Mouse (Mus musculus) thymus, postnatal 14 days (tissue): Measurements from ENCODE around the gene Prss46.

Experiments
- DNase-seq: peaks from one replicate; pipeline ENCODE4 v3.0.0; 2021

Gene Prss46

DNA sequence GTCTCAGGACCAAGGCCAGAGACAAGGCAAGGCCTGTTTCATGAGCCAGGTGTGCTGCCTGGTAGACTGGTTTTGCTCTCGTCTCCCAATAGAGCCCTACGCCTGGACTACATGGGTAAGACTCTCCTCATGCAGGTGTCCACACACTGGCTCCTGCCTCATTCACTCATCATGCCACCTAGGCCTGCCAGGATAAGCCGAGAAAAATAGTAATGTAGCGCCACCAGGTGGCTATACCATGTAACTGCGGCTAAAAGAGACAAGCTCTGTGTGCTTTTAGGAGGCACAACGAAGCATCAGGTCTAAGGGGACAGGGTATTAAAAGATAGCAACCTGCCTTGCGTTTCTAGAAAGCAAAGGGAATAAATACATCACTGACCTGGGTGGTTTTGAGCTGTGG lies 26.7 kb downstream of the Prss46 start:
- peak; percentile 62 for DNase-seq

- peak; percentile 54 for DNase-seq
Observed at GRCm38 (mm10) chr9:110873681-110874659, 29.7 kb downstream of the Prss46 start.

DNA sequence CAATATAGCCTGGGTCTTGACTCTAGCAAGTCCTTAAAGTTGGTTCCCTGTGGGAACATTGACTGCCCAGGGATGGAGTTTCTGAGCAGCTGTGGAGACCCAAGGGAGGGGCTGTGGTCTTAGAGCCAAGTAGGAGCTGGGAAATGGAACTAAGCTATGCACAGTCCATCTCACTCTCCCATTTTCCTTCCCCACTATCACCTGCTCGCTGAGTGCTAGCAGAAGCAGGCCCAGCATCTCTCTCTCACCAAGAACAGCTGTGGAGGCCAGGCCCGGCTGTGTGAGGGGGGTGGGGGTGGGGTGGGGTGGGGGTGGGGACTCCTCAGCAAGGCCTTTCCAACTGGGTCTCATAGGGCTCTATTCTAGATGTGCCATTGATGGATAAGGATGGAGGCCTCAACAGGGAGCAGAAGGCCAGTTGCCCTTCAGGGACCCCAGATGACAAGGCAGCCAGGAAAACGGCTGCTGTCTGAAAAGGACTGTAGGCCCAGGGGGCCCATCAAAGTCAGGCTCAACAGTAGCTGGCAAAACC lies 30.4 kb downstream of the Prss46 start:
- no peak for DNase-seq

DNA sequence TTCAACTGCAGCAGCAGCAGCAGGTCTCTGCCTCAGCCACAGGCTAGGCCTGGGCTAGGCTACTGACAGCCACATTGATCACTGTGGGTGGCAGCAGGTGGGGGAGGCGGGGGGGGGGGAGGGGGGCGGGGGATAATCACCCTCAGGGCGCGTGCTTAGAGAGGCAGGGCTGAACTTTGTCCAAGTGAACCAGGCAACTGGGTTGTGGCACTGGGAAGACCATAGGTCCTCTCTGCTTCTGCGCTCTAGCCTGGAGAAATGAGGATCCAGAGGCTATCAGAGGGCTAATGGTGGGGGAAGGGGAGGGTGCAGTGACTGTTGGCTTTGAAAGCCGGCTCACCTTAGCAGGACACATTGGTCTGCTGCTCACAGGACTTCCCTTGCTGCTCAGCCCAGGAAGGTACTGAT lies 31.0 kb downstream of the Prss46 start:
- DNase-seq: no peak

GRCm38 (mm10) chr9:110877353-110877752 lies 33.0 kb downstream of the Prss46 start:
- DNase-seq: no peak

GRCm38 (mm10) chr9:110877888-110878287 lies 33.6 kb downstream of the Prss46 start:
- DNase-seq: no peak

DNA sequence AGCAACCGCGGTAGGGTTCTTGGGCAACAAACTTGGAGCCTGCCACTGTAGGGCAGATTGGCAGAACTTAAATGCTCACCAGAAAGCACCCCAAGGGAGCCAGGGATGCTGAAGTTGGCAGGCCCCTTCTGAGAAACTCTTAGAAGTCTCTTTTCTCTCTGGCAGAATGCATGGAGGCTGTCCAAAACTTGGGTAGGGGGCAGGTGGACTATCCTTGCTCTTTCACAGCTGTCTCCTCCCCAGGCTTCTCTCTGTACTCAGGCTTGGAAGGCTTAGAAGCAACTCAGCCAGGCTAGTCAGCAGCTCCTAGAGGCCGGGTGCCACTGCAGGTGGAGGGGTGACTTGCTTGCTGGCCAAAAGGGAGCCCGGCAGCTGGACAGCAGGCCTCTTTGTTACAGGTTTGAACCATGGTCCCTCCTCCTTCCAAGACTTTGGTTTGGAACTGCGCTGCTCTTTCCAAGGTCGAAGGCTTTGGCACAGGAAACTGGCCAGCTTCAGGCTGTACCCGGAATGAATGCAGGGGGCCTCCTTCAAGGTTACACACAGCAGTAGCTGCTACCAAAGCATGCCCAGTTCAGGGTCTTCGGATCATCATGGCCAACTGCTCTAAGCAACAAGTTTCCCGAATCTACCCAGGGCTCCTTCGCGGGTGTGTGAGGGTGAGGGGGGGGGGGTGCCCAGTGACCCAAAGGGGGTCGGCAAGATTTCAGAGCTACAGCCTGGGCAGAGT lies 35.0 kb downstream of the Prss46 start, which contains the start of gene Als2cl:
TSS of gene Als2cl (plus strand) at position 680 of the 730 bp plus-strand sequence.
- DNase-seq: no peak

DNA sequence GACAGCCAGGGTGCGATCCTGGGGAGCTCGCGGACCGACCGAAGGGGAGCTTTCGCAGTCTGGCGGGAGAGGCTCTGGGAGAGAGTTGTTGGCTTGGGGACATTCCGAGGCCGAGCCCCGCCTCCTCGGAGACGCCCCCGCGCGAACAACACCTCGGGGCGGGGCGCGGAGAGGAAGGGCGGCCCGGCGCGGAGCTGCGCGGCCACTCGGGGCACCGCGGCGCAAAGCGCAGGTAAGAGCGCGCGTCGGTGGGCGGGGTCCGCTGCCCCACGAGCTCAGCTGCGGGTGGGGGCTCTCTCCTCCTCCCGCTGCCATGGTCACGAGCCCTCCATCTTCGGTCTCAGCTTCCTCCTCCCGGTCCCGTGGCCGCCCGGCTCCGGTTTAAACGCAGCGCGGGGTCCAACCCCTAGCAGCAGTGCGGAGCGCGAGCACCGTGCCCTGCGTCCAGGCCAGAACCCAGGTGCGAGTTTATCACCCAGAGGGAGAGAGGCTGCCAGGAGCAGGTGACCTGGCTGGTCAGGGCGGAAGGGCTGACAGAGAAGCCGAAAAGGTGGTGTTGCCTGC lies 35.8 kb downstream of the Prss46 start, which contains the start of gene Tmie:
TSS of gene Tmie (minus strand) at position 116 of the 564 bp plus-strand sequence.
- DNase-seq: peak; percentile 78

GRCm38 (mm10) chr9:110880772-110881171 lies 36.5 kb downstream of the Prss46 start:
- DNase-seq: no peak

GRCm38 (mm10) chr9:110881953-110882352 lies 37.6 kb downstream of the Prss46 start:
- no peak for DNase-seq

DNA sequence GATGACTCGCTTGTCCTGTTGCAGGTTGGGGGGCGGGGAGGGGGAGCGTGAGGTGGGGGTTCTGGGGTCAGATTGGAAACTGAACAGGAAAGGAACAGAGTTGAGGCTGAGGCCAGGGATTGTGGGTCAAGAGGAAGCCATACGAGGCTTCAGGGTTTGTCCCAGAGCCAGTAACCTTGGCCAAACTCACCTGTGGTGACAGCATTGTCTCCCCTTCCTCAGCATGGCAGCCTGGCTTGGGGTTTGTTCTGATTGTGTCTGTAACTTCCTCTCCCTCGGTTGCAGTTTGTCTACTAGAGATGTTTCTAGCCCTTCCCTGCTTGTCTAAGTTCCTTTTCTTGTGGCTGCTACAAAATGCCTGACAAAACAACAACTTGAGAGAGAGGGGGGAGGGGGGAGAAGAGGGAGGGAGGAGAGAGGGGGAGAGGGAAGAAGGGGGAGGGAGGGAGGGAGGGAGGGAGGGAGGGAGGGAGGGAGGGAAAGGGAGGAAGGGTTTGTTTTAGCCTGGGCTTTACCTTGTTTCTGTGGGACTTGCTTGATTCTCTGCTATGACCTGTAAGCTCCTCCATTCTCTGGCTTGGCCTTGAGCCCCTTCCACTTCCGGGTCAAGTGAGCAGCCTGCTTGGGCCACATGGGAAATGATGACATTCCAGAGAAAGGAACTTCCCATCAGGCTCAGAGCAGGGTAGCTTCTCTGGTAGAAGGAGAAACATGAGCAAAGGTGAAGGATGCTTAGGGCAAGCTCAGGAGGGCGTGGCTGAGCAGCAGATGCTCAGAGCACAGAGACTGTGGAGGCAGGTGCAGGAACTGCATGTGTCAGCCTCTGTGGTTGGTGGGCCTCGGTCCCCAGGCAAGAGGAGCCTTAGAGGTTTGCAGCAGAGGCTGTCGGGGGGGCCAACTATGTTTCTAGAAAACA lies 43.3 kb downstream of the Prss46 start:
- DNase-seq: peak; percentile 80

DNA sequence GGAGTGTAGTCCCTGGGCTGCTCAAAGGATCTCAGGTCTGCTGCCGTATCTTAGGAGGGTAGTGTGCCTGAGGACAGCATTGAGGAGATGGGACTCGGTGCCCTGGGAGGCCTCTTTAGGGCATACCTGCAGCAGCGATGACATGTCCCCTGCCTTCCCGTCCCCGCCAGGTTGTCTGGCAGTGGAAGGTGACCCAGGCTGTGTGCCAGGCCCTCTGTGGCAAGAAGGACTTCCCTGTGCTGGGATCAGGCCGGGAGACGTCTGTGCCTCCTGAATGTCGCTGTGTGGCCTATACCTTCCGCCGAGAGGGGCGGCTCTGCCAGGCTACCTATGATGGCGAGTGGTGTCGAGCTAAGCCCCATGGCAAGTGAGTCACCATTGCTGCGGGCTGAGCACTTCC lies 44.6 kb downstream of the Prss46 start:
- no peak for DNase-seq

- no peak for DNase-seq
Observed at GRCm38 (mm10) chr9:110890026-110890783, 45.9 kb downstream of the Prss46 start.

DNA sequence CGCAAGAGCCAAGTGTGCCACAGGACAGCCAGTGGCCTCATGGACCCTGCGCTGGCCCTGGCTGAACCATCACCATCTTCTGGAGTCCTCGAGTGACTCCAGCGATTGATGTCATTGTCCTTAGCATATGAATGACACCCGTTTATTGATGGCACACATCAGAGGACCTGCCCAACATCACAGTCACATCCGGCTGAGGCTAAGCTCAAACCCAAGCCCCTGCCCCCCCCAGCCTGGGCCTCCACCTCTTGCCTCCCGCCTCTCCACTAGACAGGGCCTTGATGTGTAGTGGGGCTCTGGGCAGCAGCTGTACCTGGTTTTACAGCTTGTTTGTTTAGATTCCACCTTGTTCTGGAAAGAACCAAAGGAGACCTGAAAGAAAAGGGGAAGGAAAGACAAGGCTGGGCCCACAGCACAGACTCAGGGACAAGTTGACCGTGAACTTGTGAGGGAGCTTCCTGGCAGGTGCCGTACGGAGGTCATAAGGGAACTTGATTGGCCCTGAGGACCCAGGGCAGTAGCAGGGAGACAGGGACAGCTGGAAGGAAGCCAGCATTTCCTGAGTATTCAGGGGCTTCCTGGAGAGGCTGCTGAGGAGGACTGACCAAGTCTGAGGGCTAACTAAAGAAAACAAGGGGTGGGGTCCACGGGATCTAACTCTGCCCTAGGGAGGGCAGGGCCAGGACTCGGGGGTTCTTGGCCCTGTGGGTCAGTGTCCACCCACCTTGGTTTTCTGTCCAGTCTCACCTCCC lies 46.9 kb downstream of the Prss46 start:
- no peak for DNase-seq

- no peak for DNase-seq
Observed at GRCm38 (mm10) chr9:110892552-110892951, 48.2 kb downstream of the Prss46 start.

DNA sequence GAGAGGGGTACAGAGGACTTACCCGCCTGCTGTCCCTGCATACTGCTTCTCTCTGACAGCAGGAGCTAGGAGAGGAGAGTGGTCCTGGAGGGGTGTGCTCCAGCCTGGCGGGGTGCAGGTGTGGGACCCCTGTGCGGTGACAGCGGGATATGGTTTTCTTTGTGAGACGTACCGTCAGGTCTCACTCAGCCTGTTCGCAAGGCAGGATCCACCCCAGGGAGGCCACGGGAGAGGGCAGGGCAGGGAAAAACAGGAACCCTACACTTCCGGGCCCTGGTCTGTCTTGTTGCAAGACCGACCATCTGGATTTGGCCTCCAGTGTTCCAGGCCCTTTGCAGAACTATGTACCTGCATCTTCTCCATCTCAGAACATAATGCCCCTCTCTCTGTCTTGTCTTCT lies 49.1 kb downstream of the Prss46 start:
- no peak for DNase-seq

GRCm38 (mm10) chr9:110895507-110895906 lies 51.2 kb downstream of the Prss46 start:
- peak; percentile 89 for DNase-seq

DNA sequence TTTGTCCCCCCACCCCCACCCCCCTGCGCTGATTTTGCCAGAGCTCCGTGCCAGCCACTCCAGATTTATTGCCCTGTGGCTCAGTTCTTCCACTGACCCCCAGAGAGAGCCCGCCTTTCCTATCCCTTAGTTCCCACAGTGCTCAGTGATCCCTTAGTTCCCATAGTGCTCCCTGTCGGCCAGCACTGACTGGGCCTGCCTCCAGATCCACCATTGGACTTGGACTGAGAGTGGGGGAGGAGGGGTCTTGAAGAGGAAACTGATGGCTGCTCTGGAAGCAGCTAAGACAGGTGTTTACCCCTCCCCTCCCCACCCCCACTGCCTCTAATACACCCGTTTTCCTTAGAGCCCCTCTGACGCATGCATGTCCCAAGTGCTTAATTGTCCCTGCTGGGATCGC lies 51.7 kb downstream of the Prss46 start:
- DNase-seq: peak; percentile 51

- DNase-seq: peak; percentile 92
Observed at GRCm38 (mm10) chr9:110896595-110896994, 52.3 kb downstream of the Prss46 start.

DNA sequence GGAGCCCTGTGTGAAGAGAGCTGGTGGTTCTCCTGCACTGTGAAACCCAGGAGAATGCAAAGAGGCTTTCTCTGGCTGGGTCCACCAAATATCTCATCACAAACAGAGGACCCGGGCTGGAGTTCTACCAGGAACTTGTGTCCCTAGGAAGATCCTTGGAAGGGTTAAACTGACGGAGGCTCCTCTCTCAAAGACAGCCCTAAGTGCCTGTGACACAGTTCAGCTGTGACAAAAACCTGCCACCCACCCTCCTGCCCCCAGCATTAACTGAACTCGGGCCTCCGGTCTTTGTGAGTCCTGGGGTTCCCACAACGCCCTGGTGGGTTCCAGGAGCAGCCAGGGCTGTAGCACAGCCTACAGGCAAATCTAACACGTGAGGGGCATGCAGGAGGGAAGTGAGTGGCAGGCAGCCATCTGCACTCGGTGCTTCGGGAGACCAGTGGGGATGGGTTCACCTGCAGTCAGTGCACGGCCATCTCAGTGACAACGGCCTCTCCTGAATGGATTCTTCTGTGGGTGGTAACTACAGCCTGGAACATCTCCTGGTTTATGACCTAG lies 55.2 kb downstream of the Prss46 start:
- peak; percentile 51 for DNase-seq
